Mouse (Mus musculus) midbrain, embryonic 10.5 days (tissue): Measurements from ENCODE around the gene Trim46. TPM values are rescaled to one million over a fixed set of nuclear protein-coding genes. Genes with fewer than 3 reads are reported as not detected.

Source experiments
- DNase-seq: peaks from one replicate; pipeline ENCODE4 v3.0.0-alpha.2; 2017; ENCODE audit warnings: low spot score
- H3K27ac ChIP-seq: fragments of 300-500 bp; sonication (generic); replicated peaks from 2 replicates; pipeline ENCODE4 v1.5.1; 2016; ENCODE audit warnings: mild to moderate bottlenecking
- H3K27me3 ChIP-seq: fragments of 300-500 bp; sonication (generic); 2 replicates; pipeline ENCODE4 v1.6.1; 2016; ENCODE audit warnings: low read depth, mild to moderate bottlenecking; ENCODE audit not compliant: poor library complexity, severe bottlenecking
- H3K36me3 ChIP-seq: fragments of 300-500 bp; sonication (generic); 2 replicates; pipeline ENCODE4 v1.6.1; 2016; ENCODE audit warnings: mild to moderate bottlenecking, moderate library complexity
- H3K4me1 ChIP-seq: fragments of 300-500 bp; sonication (generic); 2 replicates; pipeline ENCODE4 v1.6.1; 2016
- H3K4me3 ChIP-seq: fragments of 300-500 bp; sonication (generic); 2 replicates; pipeline ENCODE4 v1.5.1; 2016; ENCODE audit warnings: mild to moderate bottlenecking, moderate library complexity
- H3K9me3 ChIP-seq: fragments of 300-500 bp; sonication (generic); replicated peaks from 2 replicates; pipeline ENCODE4 v1.6.1; 2016; ENCODE audit warnings: mild to moderate bottlenecking
- WGBS: fragments of 180-500 bp; shearing (Covaris S2); methylation state at CpG from one replicate; pipeline ENCODE4 v1.1.7; 2016; 5-methylcytosine and 5-hydroxymethylcytosine counted together
- polyA plus RNA-seq: library from polyadenylated mRNA; unstranded; fragments of >200 nt; fragmentation: Nextera tagmentation; extraction: Ambion mirVana; gene quantifications from 2 replicates; pipeline ENCODE4 v1.2.1, GENCODE M21; 2016

The Trim46 gene
- polyA plus RNA-seq, 1 experiment from 2014 or later, result 5.7 TPM

DNA sequence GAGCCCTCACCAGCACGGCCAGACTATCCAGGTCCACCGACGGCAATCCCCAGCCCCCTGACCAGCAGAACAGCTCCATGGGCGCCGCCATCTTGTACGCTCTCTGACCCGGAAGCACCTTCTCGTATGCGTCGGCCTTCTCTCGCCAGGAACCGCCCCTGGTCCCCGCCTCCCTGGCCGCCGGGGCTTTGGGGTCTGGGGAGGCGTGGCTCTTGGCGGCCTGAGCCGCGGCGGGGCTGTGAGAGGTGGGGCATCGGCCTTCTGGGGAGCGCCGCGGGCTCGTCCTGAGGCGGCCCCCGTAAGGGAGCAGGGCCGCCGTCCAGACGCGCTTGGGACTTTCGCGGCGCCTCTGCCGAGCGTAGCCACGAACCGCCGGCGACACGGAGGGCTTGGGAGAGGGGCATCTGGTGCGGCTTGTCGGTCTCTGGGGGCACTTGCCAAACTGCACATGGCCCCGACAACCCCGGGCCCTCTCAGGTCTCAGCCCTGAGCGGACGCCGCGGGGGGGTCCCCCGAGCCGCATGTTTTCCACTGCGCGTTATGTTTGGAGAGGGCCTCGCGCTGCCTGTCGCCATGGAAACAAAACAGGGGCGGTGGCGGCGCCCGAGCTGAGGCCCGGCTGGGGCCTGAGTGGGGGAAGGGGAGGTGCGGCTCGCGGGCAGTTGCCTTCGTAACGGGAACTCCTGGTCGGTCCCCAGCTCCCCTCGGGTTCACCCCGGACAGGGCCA lies 32.1 kb downstream of the Trim46 start:
- Histone ChIP-seq H3K36me3 (peaks cover 52% of the 10 kb centered on the region), H3K9me3 (no peaks in the 10 kb centered on the region), H3K4me1 (peaks cover 62% of the 10 kb centered on the region), H3K27ac (peak overlapping the region; percentile 97), H3K27me3 (no peaks in the 10 kb centered on the region), H3K4me3 (peak overlapping the region; percentile 81)
- DNase-seq, result peak; percentile 96
- under 1% methylated on average over 66 of the region's 69 CpGs for WGBS

DNA sequence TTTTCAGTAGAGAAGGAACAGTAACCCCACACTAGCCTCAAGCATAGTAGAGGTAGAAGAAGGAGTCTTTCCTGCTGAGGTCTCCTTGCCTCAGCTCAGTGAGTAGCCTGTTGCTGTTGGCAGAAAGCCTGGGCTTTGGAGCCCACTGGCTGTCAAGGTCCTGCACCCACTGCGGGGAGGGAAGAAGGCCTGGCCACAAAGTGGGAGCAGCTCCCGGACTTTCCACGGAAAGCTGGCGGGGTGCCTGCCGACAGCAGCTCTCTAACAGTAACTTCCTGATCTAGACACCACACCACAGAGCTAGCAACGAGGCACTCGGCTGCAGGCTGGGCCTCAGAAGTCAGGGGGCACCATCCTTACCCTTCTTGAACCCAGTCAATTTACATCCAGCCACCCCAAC lies 35.4 kb downstream of the Trim46 start:
- no peaks in the 10 kb centered on the region for H3K9me3 ChIP-seq
- DNase-seq, result no peak
- no peaks in the 10 kb centered on the region for H3K27me3 ChIP-seq
- H3K36me3 ChIP-seq, result peaks cover 61% of the 10 kb centered on the region
- WGBS, result 82% methylated on average over 7 of the region's 7 CpGs
- no peak overlapping the region for H3K27ac ChIP-seq
- peaks cover 30% of the 10 kb centered on the region for H3K4me1 ChIP-seq
- no peak overlapping the region for H3K4me3 ChIP-seq

DNA sequence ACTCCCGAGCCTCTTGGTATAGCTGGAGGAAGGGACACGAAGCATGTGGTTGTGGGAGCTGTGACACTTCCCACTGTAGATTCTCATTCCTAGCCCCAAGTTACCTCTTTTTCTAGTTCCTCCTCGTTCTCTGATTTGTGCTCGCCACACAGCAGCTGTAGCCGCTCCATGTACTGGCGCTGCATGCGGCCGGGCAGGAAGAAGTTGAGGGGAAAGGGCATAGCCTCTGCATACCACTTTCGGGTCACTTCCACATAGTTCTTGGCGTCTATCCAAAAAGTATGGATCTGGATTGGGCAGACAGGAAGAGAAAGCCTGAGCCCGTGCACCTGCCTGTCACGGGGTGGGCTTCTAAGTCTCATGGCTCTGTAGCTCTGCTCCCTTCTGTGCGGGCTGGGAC lies 35.9 kb downstream of the Trim46 start:
- 92% methylated on average over 13 of the region's 13 CpGs for WGBS
- Histone ChIP-seq H3K4me1 (peaks cover 25% of the 10 kb centered on the region), H3K4me3 (no peak overlapping the region), H3K27ac (no peak overlapping the region), H3K9me3 (no peaks in the 10 kb centered on the region), H3K27me3 (no peaks in the 10 kb centered on the region), H3K36me3 (peaks cover 66% of the 10 kb centered on the region)
- DNase-seq, result no peak

DNA sequence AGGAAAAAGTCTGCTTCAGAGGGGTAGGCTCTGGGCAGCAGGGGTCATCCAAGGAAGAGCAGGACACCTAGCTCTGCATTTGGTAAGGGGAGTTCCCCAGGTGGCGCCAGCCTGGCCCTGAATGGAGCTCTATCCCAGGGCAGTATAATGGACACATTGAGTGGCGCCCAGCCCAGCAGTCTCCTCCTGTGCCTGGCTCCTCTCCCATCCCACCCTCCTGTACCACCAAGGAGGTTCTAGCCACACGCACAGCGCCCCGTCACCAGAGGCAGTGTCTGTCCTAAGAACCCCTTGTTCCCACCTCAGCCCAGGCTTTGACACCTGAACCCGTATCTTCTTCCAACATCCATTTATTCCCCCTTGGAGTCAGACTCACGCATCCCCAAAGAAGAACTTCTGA lies 36.4 kb downstream of the Trim46 start:
- Histone ChIP-seq H3K36me3 (peaks cover 71% of the 10 kb centered on the region), H3K9me3 (no peaks in the 10 kb centered on the region), H3K4me3 (no peak overlapping the region), H3K27me3 (no peaks in the 10 kb centered on the region), H3K27ac (no peak overlapping the region), H3K4me1 (peaks cover 20% of the 10 kb centered on the region)
- no peak for DNase-seq
- WGBS, result 91% methylated on average over 7 of the region's 7 CpGs

DNA sequence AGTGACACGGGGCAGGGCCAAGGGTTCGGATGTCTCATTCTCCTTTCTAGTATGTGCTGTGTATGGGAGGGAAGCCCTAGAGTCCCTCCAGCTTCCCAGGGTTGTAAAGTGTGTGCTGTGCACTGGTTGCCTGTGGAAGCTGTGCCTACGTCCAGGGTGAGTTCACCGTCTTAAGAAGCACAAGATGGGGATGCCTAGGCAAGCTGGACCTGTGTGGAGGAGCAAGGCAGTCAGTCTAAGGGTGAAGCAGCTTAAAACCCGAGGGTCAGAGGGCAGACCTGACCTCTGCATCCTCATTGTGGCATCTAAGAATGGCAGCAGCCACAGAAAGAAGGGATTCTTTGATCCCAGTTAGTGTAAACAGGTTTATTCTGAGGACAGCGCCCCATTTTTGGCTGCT lies 37.4 kb downstream of the Trim46 start:
- 88% methylated on average over 6 of the region's 6 CpGs for WGBS
- DNase-seq, result no peak
- no peaks in the 10 kb centered on the region for H3K27me3 ChIP-seq

DNA sequence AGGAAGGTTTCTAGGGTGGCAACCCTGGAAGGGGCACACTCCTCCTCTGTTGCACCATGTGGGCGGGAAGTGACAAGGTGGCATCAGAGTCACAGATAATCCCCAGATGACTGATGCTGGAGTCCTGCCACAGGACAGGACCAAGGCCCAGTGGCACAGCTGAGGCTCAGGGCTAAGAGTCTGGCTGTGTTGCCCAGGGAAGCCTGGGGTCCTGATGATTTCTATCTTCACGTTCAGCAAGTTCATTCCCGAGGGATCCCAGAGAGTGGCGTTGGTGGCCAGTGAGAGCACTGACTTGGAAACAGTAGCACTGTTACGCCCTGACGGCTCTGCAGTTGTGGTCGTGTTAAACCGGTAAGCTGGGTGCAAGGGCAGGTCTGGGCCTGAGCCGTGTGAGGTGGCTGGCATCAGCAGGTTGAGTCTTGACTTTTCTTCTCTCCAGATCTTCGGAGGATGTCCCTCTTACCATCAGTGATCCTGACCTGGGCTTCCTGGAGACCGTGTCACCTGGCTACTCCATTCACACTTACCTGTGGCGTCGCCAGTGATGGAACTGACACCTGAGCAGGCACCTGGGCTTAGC lies 37.9 kb downstream of the Trim46 start:
- no peak overlapping the region for H3K4me3 ChIP-seq
- H3K27ac ChIP-seq, result no peak overlapping the region
- 92% methylated on average over 13 of the region's 13 CpGs for WGBS
- DNase-seq, result no peak
- peaks cover 17% of the 10 kb centered on the region for H3K4me1 ChIP-seq
- H3K36me3 ChIP-seq, result peaks cover 80% of the 10 kb centered on the region
- no peaks in the 10 kb centered on the region for H3K27me3 ChIP-seq
- H3K9me3 ChIP-seq, result no peaks in the 10 kb centered on the region

More for the DNA sequence above, 37.4 kb downstream of the Trim46 start:
- Histone ChIP-seq H3K4me1 (peaks cover 17% of the 10 kb centered on the region), H3K36me3 (peaks cover 80% of the 10 kb centered on the region), H3K27ac (no peak overlapping the region), H3K9me3 (no peaks in the 10 kb centered on the region), H3K4me3 (no peak overlapping the region)

DNA sequence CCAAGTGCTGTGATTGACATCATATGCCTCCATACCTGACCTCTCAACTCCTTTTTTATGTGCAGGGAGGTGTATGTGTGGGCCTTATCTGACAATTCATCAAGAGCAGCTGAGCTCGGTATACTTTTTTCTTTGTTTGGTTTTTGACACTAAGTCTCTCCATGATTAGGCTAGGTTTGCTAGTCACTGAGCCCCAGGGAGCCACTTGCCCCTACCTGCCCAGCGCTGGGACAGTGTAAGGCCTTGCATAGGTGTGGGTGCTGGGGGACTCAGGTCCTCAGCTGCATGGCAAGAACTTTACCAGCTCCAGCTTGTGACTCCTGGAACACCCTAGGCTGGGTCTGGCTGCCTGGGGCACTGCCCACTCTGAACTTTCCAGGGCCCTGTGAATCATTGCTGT lies 39.4 kb downstream of the Trim46 start:
- DNase-seq, result no peak
- WGBS, result 88% methylated on average over 2 of the region's 2 CpGs

DNA sequence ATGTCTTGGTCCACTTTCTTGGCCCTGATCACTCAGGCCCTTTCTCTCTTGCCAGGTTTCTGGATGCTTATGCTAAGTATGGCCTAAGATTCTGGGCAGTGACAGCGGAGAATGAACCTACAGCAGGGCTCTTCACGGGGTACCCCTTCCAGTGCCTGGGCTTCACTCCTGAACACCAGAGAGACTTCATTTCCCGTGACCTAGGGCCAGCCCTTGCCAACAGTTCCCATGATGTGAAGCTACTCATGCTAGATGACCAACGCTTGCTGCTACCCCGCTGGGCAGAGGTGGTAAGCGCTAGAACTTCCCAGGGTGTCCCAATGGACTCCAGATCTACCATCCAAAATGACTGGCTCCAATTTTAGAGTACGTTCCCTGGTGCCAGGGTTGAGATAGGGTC lies 40.0 kb downstream of the Trim46 start:
- H3K27me3 ChIP-seq, result no peaks in the 10 kb centered on the region
- no peak for DNase-seq
- no peaks in the 10 kb centered on the region for H3K9me3 ChIP-seq
- 93% methylated on average over 7 of the region's 7 CpGs for WGBS
- no peak overlapping the region for H3K27ac ChIP-seq
- peaks cover 9% of the 10 kb centered on the region for H3K4me1 ChIP-seq
- H3K4me3 ChIP-seq, result no peak overlapping the region
- peaks cover 73% of the 10 kb centered on the region for H3K36me3 ChIP-seq

More for the DNA sequence above, 39.4 kb downstream of the Trim46 start:
- Histone ChIP-seq H3K27me3 (no peaks in the 10 kb centered on the region), H3K9me3 (no peaks in the 10 kb centered on the region), H3K4me1 (peaks cover 9% of the 10 kb centered on the region), H3K36me3 (peaks cover 79% of the 10 kb centered on the region), H3K27ac (no peak overlapping the region), H3K4me3 (no peak overlapping the region)

DNA sequence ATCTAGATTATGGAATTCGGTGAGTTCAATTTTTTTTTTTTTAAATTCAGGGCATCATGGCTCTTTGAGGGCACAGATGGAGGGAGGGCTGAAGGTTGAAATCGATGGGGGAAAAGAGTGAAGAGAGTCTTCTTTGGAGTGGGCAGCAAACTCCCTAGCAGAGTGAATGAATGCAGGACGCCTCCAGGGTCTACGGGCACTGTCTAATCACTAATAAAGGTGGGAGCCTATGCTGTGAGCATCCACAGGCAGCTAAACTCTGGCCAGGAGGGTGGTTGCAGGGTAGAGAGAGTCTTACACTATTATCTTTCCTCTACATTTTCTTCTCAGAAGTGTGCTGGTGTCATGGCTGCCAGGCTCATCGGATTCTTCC lies 43.0 kb downstream of the Trim46 start:
- H3K4me1 ChIP-seq, result peaks cover 9% of the 10 kb centered on the region
- H3K27me3 ChIP-seq, result no peaks in the 10 kb centered on the region
- H3K9me3 ChIP-seq, result no peaks in the 10 kb centered on the region
- no peak for DNase-seq
- H3K27ac ChIP-seq, result peak overlapping the region; percentile 23
- peak overlapping the region; percentile 56 for H3K4me3 ChIP-seq
- peaks cover 43% of the 10 kb centered on the region for H3K36me3 ChIP-seq
- WGBS, result 45% methylated on average over 5 of the region's 5 CpGs

DNA sequence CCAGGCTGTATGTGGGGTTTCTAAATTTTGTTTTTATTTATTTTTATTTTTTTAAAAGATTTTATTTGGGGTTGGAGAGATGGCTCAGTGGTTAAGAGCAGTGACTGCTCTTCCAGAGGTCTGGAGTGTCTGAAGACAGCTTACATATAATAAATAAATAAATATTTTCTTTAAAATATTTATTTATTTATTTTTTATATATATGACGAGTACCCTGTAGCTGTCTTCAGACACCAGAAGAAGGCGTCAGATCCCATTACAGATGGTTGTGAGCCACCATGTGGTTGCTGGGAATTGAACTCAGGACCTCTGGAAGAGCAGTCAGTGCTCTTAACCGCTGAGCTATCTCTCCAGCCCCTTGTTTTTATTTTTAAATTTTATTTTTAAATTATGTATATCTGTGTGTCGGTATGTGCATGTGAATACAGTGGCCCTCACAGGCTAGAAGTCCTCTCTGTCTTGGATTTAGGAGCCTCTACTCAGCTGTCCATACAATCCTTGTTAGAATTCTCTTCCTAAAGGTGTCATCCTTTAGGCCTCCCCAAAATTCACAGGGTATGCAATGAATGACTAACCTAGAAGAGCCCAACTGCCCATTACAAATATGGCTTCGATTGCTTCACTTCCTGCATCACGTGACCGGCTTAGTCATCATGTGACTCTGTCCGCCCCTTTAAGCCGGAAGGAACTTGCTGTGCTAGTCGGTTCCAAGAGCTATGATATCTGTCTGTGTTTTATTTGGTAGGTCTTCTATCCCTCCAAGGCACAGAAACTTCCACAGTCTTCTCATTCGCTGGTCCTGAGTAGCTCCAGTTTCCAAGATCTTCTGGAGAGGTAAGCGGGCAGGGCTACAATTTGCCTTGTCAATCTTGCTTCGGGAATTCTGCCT lies 43.6 kb downstream of the Trim46 start, which contains the start of gene Gba:
Gene Gba, plus strand, starts transcription at position 676 of the 889 bp plus-strand sequence.
- H3K27me3 ChIP-seq, result no peaks in the 10 kb centered on the region
- WGBS, result 28% methylated on average over 13 of the region's 13 CpGs
- peak; percentile 87 for DNase-seq
- H3K9me3 ChIP-seq, result no peaks in the 10 kb centered on the region
- peak within 1 kb of the TSS; percentile 56 for H3K4me3 ChIP-seq
- H3K4me1 ChIP-seq, result peaks cover 9% of the 10 kb centered on the region
- peak within 1 kb of the TSS; percentile 23 for H3K27ac ChIP-seq
- H3K36me3 ChIP-seq, result peaks cover 37% of the 10 kb centered on the region

DNA sequence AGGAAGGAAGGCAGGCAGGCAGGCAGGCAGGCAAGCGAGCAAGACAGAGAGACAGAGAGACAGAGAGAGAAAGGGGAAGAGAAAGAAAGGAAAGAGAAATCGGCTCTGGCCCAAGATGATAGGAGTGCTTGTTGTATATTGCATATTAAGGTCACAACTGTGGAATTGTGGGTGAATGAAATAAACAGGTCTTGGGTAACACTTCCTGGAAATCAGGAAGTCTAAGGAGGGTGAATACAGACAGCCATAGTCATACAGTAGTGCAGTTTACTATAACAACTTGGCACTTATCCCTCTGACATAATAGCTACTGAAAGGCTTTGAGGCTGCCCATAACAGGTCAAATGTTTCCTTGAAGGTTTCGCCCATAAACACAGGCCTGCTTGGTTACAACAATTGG lies 46.3 kb downstream of the Trim46 start:
- peaks cover 26% of the 10 kb centered on the region for H3K4me1 ChIP-seq
- no peaks in the 10 kb centered on the region for H3K9me3 ChIP-seq
- WGBS, result 75% methylated on average over 3 of the region's 3 CpGs
- no peaks in the 10 kb centered on the region for H3K27me3 ChIP-seq
- H3K27ac ChIP-seq, result no peak overlapping the region
- H3K4me3 ChIP-seq, result no peak overlapping the region
- peaks cover 10% of the 10 kb centered on the region for H3K36me3 ChIP-seq
- DNase-seq, result no peak

DNA sequence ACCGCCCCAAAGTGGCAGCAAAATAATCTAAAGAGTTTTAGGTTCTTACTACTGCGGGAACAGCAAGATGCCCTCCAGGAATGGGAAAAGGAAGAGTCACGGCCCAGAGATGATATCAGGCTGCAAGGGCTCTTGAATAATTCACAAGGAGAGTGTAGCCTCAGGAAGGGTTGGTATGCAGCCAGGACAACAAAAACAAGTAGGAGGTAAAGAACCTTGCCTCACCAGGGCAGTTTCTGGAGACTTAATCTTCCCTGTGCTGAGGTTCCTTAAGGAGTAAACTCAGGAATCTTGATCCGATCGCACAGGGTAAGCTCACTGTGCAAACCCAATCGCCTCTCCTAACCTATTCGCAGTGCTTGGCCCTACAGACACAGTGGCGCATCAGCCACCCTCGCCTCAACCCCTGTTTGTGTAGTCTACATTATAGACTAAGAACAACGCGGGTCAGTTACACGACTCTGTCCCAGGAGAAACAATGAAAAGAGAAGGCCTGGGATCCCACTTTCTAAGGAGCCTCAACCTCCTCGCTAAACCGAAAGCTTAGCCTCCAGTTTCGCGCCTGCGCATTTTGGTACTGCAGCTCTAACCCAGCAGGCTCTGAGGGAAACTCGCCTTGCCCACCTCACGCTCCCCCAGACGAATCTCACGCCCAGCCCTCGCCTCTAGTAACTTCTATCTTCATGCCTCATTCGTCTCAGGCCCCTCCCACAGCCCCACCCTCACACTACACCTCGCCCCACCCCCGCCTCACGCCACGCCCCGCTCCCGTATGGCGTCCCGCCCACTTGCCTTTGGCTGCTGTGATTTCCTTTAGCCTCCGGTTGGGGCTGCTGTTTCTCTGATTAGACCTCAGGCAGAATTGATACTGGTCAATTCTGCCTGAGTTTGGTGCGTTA lies 49.9 kb downstream of the Trim46 start:
- peaks cover 17% of the 10 kb centered on the region for H3K4me1 ChIP-seq
- peak overlapping the region; percentile 89 for H3K27ac ChIP-seq
- 7% methylated on average over 33 of the region's 33 CpGs for WGBS
- peak overlapping the region; percentile 51 for H3K4me3 ChIP-seq
- H3K27me3 ChIP-seq, result no peaks in the 10 kb centered on the region
- peak; percentile 95 for DNase-seq
- no peaks in the 10 kb centered on the region for H3K36me3 ChIP-seq
- H3K9me3 ChIP-seq, result no peaks in the 10 kb centered on the region
